ENCODE assay signal across 14 mouse cellular contexts in the genomic region with DNA sequence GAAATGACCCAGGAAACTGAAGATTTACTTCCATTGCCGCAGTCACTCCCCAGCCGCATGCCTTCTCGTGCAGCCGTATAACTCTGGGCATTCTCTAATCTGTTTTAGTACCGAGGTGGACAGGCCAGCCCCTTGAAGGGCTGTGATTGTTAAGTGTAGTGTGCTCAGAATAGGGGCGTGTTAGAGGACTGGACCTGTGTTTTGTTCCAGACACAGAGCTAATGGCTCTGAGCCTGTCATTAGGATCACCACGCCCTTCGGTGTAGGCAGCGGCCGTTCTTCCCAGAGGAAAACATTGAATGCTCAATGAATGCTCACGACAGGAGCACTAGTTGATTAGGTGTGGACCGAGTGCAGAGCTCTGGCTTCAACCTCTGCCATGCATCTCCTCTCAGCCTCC. TPM values are rescaled to one million over a fixed set of nuclear protein-coding genes. Genes with fewer than 3 reads are reported as not detected.
DNase-seq lines count a peak whose midpoint lies in the region; ATAC-seq lines count a peak whose summit lies in the region.
"Had no signal": no experiment of that assay in that cellular context is flagged by ENCODE, and none has a peak within 500 bp of the region (broad histone marks: within the 10 kb centered on the region; RNA-seq: fewer than 3 reads in every experiment).

No protein-coding gene starts in this region.

- peak; percentile 8 for DNase-seq in adrenal gland, postnatal 14 days
- no peak for DNase-seq in adrenal gland, postnatal 4 days (ENCODE audit: low spot score in 2 of 2)
- no peak for DNase-seq in lung, adult 18-20 months
- no peak for DNase-seq in left cerebral cortex, postnatal 10 days (ENCODE audit: extremely low spot score in 1 of 2, low spot score in 2 of 2)
- no peak for DNase-seq in right cerebral cortex, postnatal 14 days
- DNase-seq: thymus, adult 2 months had no signal

- ATAC-seq in lung, embryonic 15.5 days (ENCODE audit: borderline replicate concordance, extremely low read depth, low FRiP score, low TSS enrichment): no peak
- no peak for ATAC-seq in intestine, embryonic 15.5 days
- ATAC-seq in stomach, embryonic 14.5 days (ENCODE audit: insufficient number of reproducible peaks, insufficient read depth, low FRiP score, low read depth): no peak
- ATAC-seq: forebrain, embryonic 16.5 days; hindbrain, embryonic 16.5 days; midbrain, embryonic 16.5 days had no signal

- no peak overlapping the region for H3K9ac ChIP-seq in lung, embryonic 15.5 days
- H3K9ac ChIP-seq in intestine, embryonic 15.5 days: no peak overlapping the region
- H3K9ac ChIP-seq in stomach, embryonic 14.5 days (replicated peaks; ENCODE audit: low read depth, low read length): no peak overlapping the region
- H3K9ac ChIP-seq: embryonic facial prominence, embryonic 15.5 days; liver, embryonic 14.5 days had no signal

- peak overlapping the region; percentile 90 for H3K4me2 ChIP-seq in lung, embryonic 15.5 days
- peak overlapping the region; percentile 37 for H3K4me2 ChIP-seq in intestine, embryonic 15.5 days (replicated peaks)
- H3K4me2 ChIP-seq in stomach, embryonic 14.5 days (replicated peaks; ENCODE audit: low read depth, low read length): peak overlapping the region; percentile 8; the same call in 1 of the 2 replicates

- peak overlapping the region; percentile 30; the same call in 1 of the 2 replicates for H3K27ac ChIP-seq in lung, embryonic 15.5 days
- H3K27ac ChIP-seq in intestine, embryonic 15.5 days: no peak overlapping the region
- no peak overlapping the region for H3K27ac ChIP-seq in stomach, embryonic 14.5 days (ENCODE audit: low read length)
- H3K27ac ChIP-seq: embryonic facial prominence, embryonic 15.5 days; liver, embryonic 14.5 days had no signal

- 29% methylated on average over 12 of the region's 12 CpGs for WGBS in lung, embryonic 15.5 days
- WGBS in intestine, embryonic 15.5 days: 28% methylated on average over 12 of the region's 12 CpGs
- 52% methylated on average over 12 of the region's 12 CpGs for WGBS in stomach, embryonic 14.5 days

- peaks cover 4% of the 10 kb centered on the region for H3K27me3 ChIP-seq in lung, embryonic 15.5 days
- peaks cover 27% of the 10 kb centered on the region; the same call in 1 of the 2 replicates for H3K27me3 ChIP-seq in intestine, embryonic 15.5 days (replicated peaks)
- H3K27me3 ChIP-seq in stomach, embryonic 14.5 days (ENCODE audit: control insufficient read depth, insufficient read depth, low read length): no peaks in the 10 kb centered on the region

- H3K4me3 ChIP-seq in lung, embryonic 15.5 days: no peak overlapping the region
- no peak overlapping the region for H3K4me3 ChIP-seq in intestine, embryonic 15.5 days (replicated peaks)
- H3K4me3 ChIP-seq in stomach, embryonic 14.5 days (ENCODE audit: low read depth, low read length): no peak overlapping the region

- intact Hi-C loops in left cerebral cortex, postnatal 10 days (cut with DNase I): loop anchor here (10.0 kb wide), 2 partner anchors 145 to 375 kb away; partner anchors contain the start of gene Gm10428

- no peaks in the 10 kb centered on the region for H3K9me3 ChIP-seq in lung, embryonic 15.5 days
- H3K9me3 ChIP-seq in intestine, embryonic 15.5 days: no peaks in the 10 kb centered on the region
- H3K9me3 ChIP-seq in stomach, embryonic 14.5 days (ENCODE audit: control insufficient read depth, low read depth, low read length): no peaks in the 10 kb centered on the region
- H3K9me3 ChIP-seq: embryonic facial prominence, embryonic 15.5 days had no signal

- H3K4me1 ChIP-seq in lung, embryonic 15.5 days: peaks cover 45% of the 10 kb centered on the region
- H3K4me1 ChIP-seq in intestine, embryonic 15.5 days (replicated peaks): peaks cover 29% of the 10 kb centered on the region
- peaks cover 33% of the 10 kb centered on the region; the same call in 1 of the 2 replicates for H3K4me1 ChIP-seq in stomach, embryonic 14.5 days (ENCODE audit: control insufficient read depth, insufficient read depth, low read length)

- peaks cover 8% of the 10 kb centered on the region; the same call in 1 of the 2 replicates for H3K36me3 ChIP-seq in lung, embryonic 15.5 days
- H3K36me3 ChIP-seq in intestine, embryonic 15.5 days: no peaks in the 10 kb centered on the region
- H3K36me3 ChIP-seq in stomach, embryonic 14.5 days (ENCODE audit: control insufficient read depth, insufficient read depth, low read length): peaks cover 5% of the 10 kb centered on the region; the same call in 1 of the 2 replicates
- H3K36me3 ChIP-seq: embryonic facial prominence, embryonic 15.5 days had no signal

RNA-seq across cellular contexts. Expression of gene Pmp22, which starts 1.1 kb away (rescaled TPM):
- total RNA-seq in adrenal gland, postnatal 14 days (2021): 112 and 113 TPM in 2 replicates
- total RNA-seq in adrenal gland, postnatal 4 days (2021): 100 to 1,000 TPM; 159 to 178 TPM
- polyA plus RNA-seq in lung, embryonic 15.5 days (2015; fragmentation: Nextera tagmentation; extraction: Ambion mirVana): 238 and 261 TPM in 2 replicates
- polyA plus RNA-seq in intestine, embryonic 15.5 days (2015; fragmentation: Nextera tagmentation; extraction: Ambion mirVana): 111 and 115 TPM in 2 replicates
- polyA plus RNA-seq in stomach, embryonic 14.5 days (2014; fragmentation: Nextera tagmentation; extraction: Ambion mirVana): 185 and 194 TPM in 2 replicates
- 10 to 100 TPM; 18.2 to 21.3 TPM for total RNA-seq in left cerebral cortex, postnatal 10 days (2021)

Comparison
In these comparisons a context has a peak if more than half of its experiments do, and no peak if none do; other contexts are left out.
1. H3K4me2 ChIP-seq: peak in every context shown above with its lines; median percentile 90 in lung, embryonic 15.5 days; 37 in intestine, embryonic 15.5 days; 8 in stomach, embryonic 14.5 days.